Mouse (Mus musculus) liver, adult 2 months (tissue): Measurements from ENCODE around the gene Fam131a. TPM values are rescaled to one million over a fixed set of nuclear protein-coding genes. Genes with fewer than 3 reads are reported as not detected.
A peak's percentile ranks its signal among the peaks of the same experiment; 100 is the strongest.

Source experiments
- DNase-seq: peaks from one replicate; pipeline ENCODE4 v3.0.0-alpha.2; 2011; ENCODE audit warnings: low read depth, low spot score; ENCODE audit errors: extremely low read depth
- H3K27ac ChIP-seq: fragments of 200-500 bp; replicated peaks from 2 replicates; pipeline ENCODE4 v1.5.1; 2012; ENCODE audit warnings: low read depth, mild to moderate bottlenecking, control low read depth, inconsistent platforms, low read length; ENCODE audit not compliant: insufficient read depth
- H3K27me3 ChIP-seq: fragments of 200-500 bp; 2 replicates; pipeline ENCODE4 v1.6.1; 2012; ENCODE audit warnings: mild to moderate bottlenecking, moderate library complexity, low read length, inconsistent platforms; ENCODE audit not compliant: control insufficient read depth, insufficient read depth
- H3K36me3 ChIP-seq: fragments of 200-500 bp; 2 replicates; pipeline ENCODE4 v1.6.1; 2012; ENCODE audit warnings: low read length, inconsistent platforms; ENCODE audit not compliant: control insufficient read depth, insufficient read depth
- H3K4me1 ChIP-seq: fragments of 200-500 bp; 2 replicates; pipeline ENCODE4 v1.6.1; 2011; ENCODE audit warnings: low read length; ENCODE audit not compliant: control insufficient read depth, insufficient read depth
- H3K4me3 ChIP-seq: fragments of 200-500 bp; 2 replicates; pipeline ENCODE4 v1.5.1; 2011; ENCODE audit warnings: low read depth, mild to moderate bottlenecking, control low read depth, low read length, moderate library complexity; ENCODE audit not compliant: insufficient read depth
- H3K79me2 ChIP-seq: fragments of 200-500 bp; 2 replicates; pipeline ENCODE4 v1.6.1; 2012; ENCODE audit warnings: inconsistent platforms, mild to moderate bottlenecking, low read length, moderate library complexity; ENCODE audit not compliant: control insufficient read depth, insufficient read depth
- H3K9ac ChIP-seq: fragments of 200-500 bp; 2 replicates; pipeline ENCODE4 v1.6.1; 2012; ENCODE audit warnings: low read depth, mild to moderate bottlenecking, control low read depth, inconsistent platforms, low read length
- CTCF ChIP-seq: fragments of 200-500 bp; IDR thresholded peaks from 2 replicates; pipeline ENCODE4 v1.5.1; 2011; ENCODE audit warnings: low read depth, low read length, control low read depth
- POLR2A ChIP-seq: fragments of 200-500 bp; IDR thresholded peaks from 2 replicates; pipeline ENCODE4 v1.6.1; 2011; ENCODE audit warnings: low read length, control low read depth; ENCODE audit not compliant: insufficient read depth; ENCODE audit errors: extremely low read depth
- WGBS: fragments of 180-500 bp; shearing (Covaris S2); methylation state at CpG from one replicate; pipeline ENCODE4 v1.1.7; 2018; 5-methylcytosine and 5-hydroxymethylcytosine counted together
- polyA plus RNA-seq: library from polyadenylated mRNA; depleted of rRNA; stranded (reverse); fragments of >200 nt; gene quantifications from 2 replicates; pipeline ENCODE4 v1.2.3, GENCODE M21; 2012
- total RNA-seq: library from RNA; depleted of rRNA; stranded (reverse); fragments of >200 nt; gene quantifications from 2 replicates; pipeline ENCODE4 v1.2.3, GENCODE M21; 2014

Gene Fam131a
- total and polyA plus RNA-seq, 2 experiments, result 0.37 to 0.99 TPM

GRCm38 (mm10) chr16:20670291-20670690 lies 22.8 kb upstream of the Fam131a start:
- H3K9ac ChIP-seq, result no peak overlapping the region
- no peak overlapping the region; the same call in 1 of the 2 replicates for H3K27ac ChIP-seq
- peaks cover under 1% of the 10 kb centered on the region; the same call in 1 of the 2 replicates for H3K36me3 ChIP-seq
- H3K79me2 ChIP-seq, result peaks cover 20% of the 10 kb centered on the region
- peaks cover 15% of the 10 kb centered on the region for H3K4me1 ChIP-seq
- H3K4me3 ChIP-seq, result no peak overlapping the region
- TF ChIP-seq CTCF, result no peak
- no peak for TF ChIP-seq POLR2A
- peak; percentile 59 for DNase-seq
- H3K27me3 ChIP-seq, result no peaks in the 10 kb centered on the region
- WGBS, result 49% methylated on average over 3 of the region's 3 CpGs

- WGBS, result 19% methylated on average over 6 of the region's 6 CpGs
- Histone ChIP-seq H3K36me3 (peaks cover 14% of the 10 kb centered on the region), H3K79me2 (peaks cover 24% of the 10 kb centered on the region), H3K27ac (peak overlapping the region; percentile 18; the same call in 1 of the 2 replicates), H3K9ac (no peak overlapping the region), H3K4me3 (no peak overlapping the region), H3K4me1 (peaks cover 16% of the 10 kb centered on the region), H3K27me3 (no peaks in the 10 kb centered on the region)
- no peak for DNase-seq
- TF ChIP-seq CTCF, result no peak
- no peak for TF ChIP-seq POLR2A
These were observed 21.2 kb upstream of the Fam131a start for GRCm38 (mm10) chr16:20671886-20672285.

- Histone ChIP-seq H3K4me1 (peaks cover 16% of the 10 kb centered on the region), H3K4me3 (peak overlapping the region; percentile 81), H3K27me3 (no peaks in the 10 kb centered on the region), H3K36me3 (peaks cover 20% of the 10 kb centered on the region), H3K79me2 (peaks cover 24% of the 10 kb centered on the region), H3K27ac (peak overlapping the region; percentile 98), H3K9ac (peak overlapping the region; percentile 93)
- TF ChIP-seq CTCF, result no peak
- peak; percentile 86 for TF ChIP-seq POLR2A
- WGBS, result under 1% methylated on average over 38 of the region's 38 CpGs
- DNase-seq, result peak; percentile 92
These were observed 20.5 kb upstream of the Fam131a start for GRCm38 (mm10) chr16:20672500-20672902.

- H3K36me3 ChIP-seq, result peaks cover 23% of the 10 kb centered on the region
- peak overlapping the region; percentile 81 for H3K4me3 ChIP-seq
- H3K4me1 ChIP-seq, result peaks cover 20% of the 10 kb centered on the region
- H3K27ac ChIP-seq, result peak overlapping the region; percentile 98
- DNase-seq, result peak; percentile 49
- TF ChIP-seq POLR2A (no peak), CTCF (no peak)
- no peaks in the 10 kb centered on the region for H3K27me3 ChIP-seq
- peak overlapping the region; percentile 93 for H3K9ac ChIP-seq
- H3K79me2 ChIP-seq, result peaks cover 24% of the 10 kb centered on the region
- WGBS, result 1% methylated on average over 47 of the region's 78 CpGs
These were observed 19.9 kb upstream of the Fam131a start for GRCm38 (mm10) chr16:20672965-20673705.

GRCm38 (mm10) chr16:20673706-20674303 lies 19.2 kb upstream of the Fam131a start:
- H3K27me3 ChIP-seq, result no peaks in the 10 kb centered on the region
- H3K9ac ChIP-seq, result peak overlapping the region; percentile 93
- H3K4me3 ChIP-seq, result peak overlapping the region; percentile 81
- peaks cover 24% of the 10 kb centered on the region for H3K79me2 ChIP-seq
- DNase-seq, result peak; percentile 94
- peaks cover 20% of the 10 kb centered on the region for H3K4me1 ChIP-seq
- 2% methylated on average over 14 of the region's 14 CpGs for WGBS
- peak overlapping the region; percentile 98 for H3K27ac ChIP-seq
- TF ChIP-seq POLR2A, result 0 out of 2 replicates have a peak, but pooled peaks have one; percentile 14
- TF ChIP-seq CTCF, result no peak
- peaks cover 28% of the 10 kb centered on the region for H3K36me3 ChIP-seq

- no peak overlapping the region for H3K4me3 ChIP-seq
- H3K36me3 ChIP-seq, result peaks cover 41% of the 10 kb centered on the region
- WGBS, result 50% methylated on average over 6 of the region's 6 CpGs
- H3K27ac ChIP-seq, result no peak overlapping the region; the same call in 1 of the 2 replicates
- H3K9ac ChIP-seq, result no peak overlapping the region
- peaks cover 24% of the 10 kb centered on the region for H3K79me2 ChIP-seq
- no peak for TF ChIP-seq POLR2A
- no peak for TF ChIP-seq CTCF
- H3K4me1 ChIP-seq, result peaks cover 20% of the 10 kb centered on the region
- DNase-seq, result no peak
- no peaks in the 10 kb centered on the region for H3K27me3 ChIP-seq
These were observed 17.8 kb upstream of the Fam131a start for GRCm38 (mm10) chr16:20675213-20675612.
